Mouse (Mus musculus): ENCODE measurements around the gene C5ar2.

- TF ChIP-seq FLI1 (IDR thresholded peaks at IDR 0.05; ENCODE audit: low read length), result no peak
- no peak for TF ChIP-seq GATA1 (IDR thresholded peaks at IDR 0.05; ENCODE audit: borderline replicate concordance, low read length)
Observed at GRCm38 (mm10) chr7:16261097-16261496, 17.1 kb upstream of the C5ar2 start.

Measured in megakaryocyte, embryonic 14.5 days (primary cell).